Mouse (Mus musculus) liver, adult 2 months (tissue): ENCODE results near the gene Cd84.

ENCODE experiments used
- CTCF ChIP-seq: fragments of 200-500 bp; IDR thresholded peaks from 2 replicates; pipeline ENCODE4 v1.5.1; 2011; ENCODE audit warnings: low read depth, low read length, control low read depth
- POLR2A ChIP-seq: fragments of 200-500 bp; IDR thresholded peaks from 2 replicates; pipeline ENCODE4 v1.6.1; 2011; ENCODE audit warnings: low read length, control low read depth; ENCODE audit not compliant: insufficient read depth; ENCODE audit errors: extremely low read depth

DNA sequence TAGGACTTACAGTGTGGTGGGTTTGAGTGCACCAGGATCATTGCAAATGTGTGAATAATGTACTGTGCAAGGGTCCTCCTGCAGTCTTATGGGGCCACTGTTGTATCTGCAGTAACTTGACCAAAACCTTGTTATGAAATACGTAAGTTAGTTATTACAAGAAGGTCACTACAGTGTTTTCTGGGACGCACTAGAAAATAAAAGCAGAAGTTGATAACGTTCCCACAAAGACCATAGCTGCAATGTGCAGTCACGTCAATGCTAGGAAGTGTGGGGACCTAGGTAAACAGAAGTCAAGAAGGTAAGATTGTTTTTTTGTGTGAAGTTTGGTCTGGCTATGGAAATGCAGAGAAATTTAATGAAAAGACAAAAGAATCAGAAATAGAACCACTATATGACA is 22.5 kb upstream of the Cd84 start:
- no peak for TF ChIP-seq POLR2A
- no peak for TF ChIP-seq CTCF
